Mouse (Mus musculus) lung, embryonic 14.5 days (tissue): ENCODE measurements around the gene Ccnd1. TPM values are rescaled to one million over a fixed set of nuclear protein-coding genes. Genes with fewer than 3 reads are reported as not detected.
"Not testable (repeated sequence)": the region's sequence is repeated elsewhere in the genome, so short reads cannot be mapped to it uniquely, and the experiment has no call there.

Experiments
- ATAC-seq: fragments of 200-750 bp; cut with Nextera tagmentation; 2 replicates; pipeline ENCODE4 v1.8.0; 2017; ENCODE audit warnings: mild to moderate bottlenecking, moderate TSS enrichment, moderate library complexity; ENCODE audit not compliant: insufficient read depth
- DNase-seq: peaks from one replicate; pipeline ENCODE4 v3.0.0-alpha.2; 2015
- H3K27ac ChIP-seq: fragments of 300-500 bp; sonication (generic); 2 replicates; pipeline ENCODE4 v1.5.1; 2014; ENCODE audit warnings: low read depth, mild to moderate bottlenecking, moderate library complexity
- H3K27me3 ChIP-seq: fragments of 300-500 bp; sonication (generic); 2 replicates; pipeline ENCODE4 v1.6.1; 2014; ENCODE audit warnings: low read length, control low read depth; ENCODE audit not compliant: insufficient read depth
- H3K36me3 ChIP-seq: fragments of 300-500 bp; sonication (generic); 2 replicates; pipeline ENCODE4 v1.6.1; 2014; ENCODE audit warnings: control low read depth; ENCODE audit not compliant: insufficient read depth
- H3K4me1 ChIP-seq: fragments of 300-500 bp; sonication (generic); 2 replicates; pipeline ENCODE4 v1.6.1; 2014; ENCODE audit warnings: antibody characterized with exemption, control low read depth; ENCODE audit not compliant: insufficient read depth
- H3K4me2 ChIP-seq: fragments of 300-500 bp; sonication (generic); 2 replicates; pipeline ENCODE4 v1.6.1; 2014; ENCODE audit warnings: mild to moderate bottlenecking
- H3K4me3 ChIP-seq: fragments of 300-500 bp; sonication (generic); 2 replicates; pipeline ENCODE4 v1.5.1; 2014; ENCODE audit warnings: low read depth, low read length
- H3K9ac ChIP-seq: fragments of 300-500 bp; sonication (generic); 2 replicates; pipeline ENCODE4 v1.6.1; 2014
- H3K9me3 ChIP-seq: fragments of 300-500 bp; sonication (generic); 2 replicates; pipeline ENCODE4 v1.6.1; 2016; ENCODE audit warnings: low read depth, low read length, control low read depth
- CTCF ChIP-seq: IDR thresholded peaks from 2 replicates; pipeline ENCODE4 v1.5.1; 2016; ENCODE audit warnings: antibody characterized with exemption, low read depth
- WGBS: fragments of 180-500 bp; shearing (Covaris S2); extraction: QIAGEN DNeasy Blood & Tissue Kit; methylation state at CpG from one replicate; pipeline ENCODE4 v1.1.7; 2014; 5-methylcytosine and 5-hydroxymethylcytosine counted together
- polyA plus RNA-seq: library from polyadenylated mRNA; unstranded; fragments of >200 nt; fragmentation: Nextera tagmentation; extraction: Ambion mirVana; gene quantifications from 2 replicates; pipeline ENCODE4 v1.2.1, GENCODE M21; 2014

The Ccnd1 gene
- polyA plus RNA-seq, 1 experiment from 2014 or later, result 154 TPM

DNA sequence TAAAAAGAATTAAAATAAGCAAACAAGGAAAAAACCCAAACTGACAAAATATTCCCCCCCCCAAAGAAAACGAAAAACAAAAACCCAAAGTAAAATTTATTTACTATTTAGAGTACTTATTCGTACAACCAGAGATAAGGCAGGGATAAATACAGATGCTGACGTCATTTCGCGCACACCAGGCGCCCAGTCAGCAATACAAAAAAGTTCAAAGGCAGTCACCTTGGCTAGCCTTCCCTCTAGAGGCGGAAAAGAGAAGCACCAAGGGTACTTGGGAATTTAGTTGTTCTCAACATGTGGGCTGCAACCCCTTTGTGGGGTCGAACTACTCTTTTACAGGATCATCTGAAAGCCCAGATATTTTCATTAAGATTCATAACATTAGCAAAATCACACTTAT lies 31.9 kb downstream of the Ccnd1 start:
- peak; percentile 63 for DNase-seq
- 10% methylated on average over 8 of the region's 8 CpGs for WGBS
- 0 out of 2 replicates have a peak, but pooled peaks cover 2% of the 10 kb centered on the region for H3K4me1 ChIP-seq

DNA sequence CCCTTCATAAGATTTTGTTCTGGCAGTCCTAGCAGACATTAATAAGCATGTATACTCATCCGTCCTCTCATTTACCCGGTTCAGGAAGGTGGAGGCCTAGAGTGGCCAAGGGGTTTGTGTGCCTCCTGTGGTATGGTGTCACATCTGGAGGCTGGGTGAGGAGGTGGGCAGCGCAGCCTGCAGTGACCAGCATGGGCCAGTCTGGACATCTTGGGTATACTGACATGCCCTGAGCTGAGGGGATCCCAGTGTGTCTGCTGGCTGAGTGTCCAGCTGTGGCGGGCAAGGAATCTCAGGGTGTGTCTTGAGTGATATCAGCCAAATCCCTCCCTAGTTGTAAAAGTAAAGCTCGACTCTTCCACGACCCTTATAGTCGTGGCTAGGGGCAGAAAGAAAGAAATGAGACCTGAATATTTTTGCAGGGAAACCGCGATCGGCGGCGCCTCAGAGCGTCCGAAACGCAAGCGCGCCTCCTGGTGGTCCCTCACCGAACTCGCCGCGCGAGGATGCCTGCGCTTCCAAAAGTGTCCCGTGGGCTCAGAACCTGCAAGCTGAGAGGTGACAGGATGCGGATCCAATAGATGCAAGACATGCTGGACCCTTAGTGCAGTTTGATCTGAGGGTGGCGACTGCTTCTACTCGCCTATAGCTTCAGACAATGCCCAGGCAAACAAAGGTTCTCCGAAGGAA lies 32.9 kb downstream of the Ccnd1 start:
- H3K36me3 ChIP-seq, result no peaks in the 10 kb centered on the region
- no peak overlapping the region for H3K27ac ChIP-seq
- H3K9ac ChIP-seq, result 0 out of 2 replicates have a peak overlapping the region, but pooled peaks have one; percentile 16
- H3K4me3 ChIP-seq, result peak overlapping the region; percentile 19; the same call in 1 of the 2 replicates
- 10% methylated on average over 28 of the region's 28 CpGs for WGBS
- peak; percentile 87 for TF ChIP-seq CTCF
- 0 out of 2 replicates have a peak, but pooled peaks cover 2% of the 10 kb centered on the region for H3K4me1 ChIP-seq
- peak; percentile 38; the same call in 1 of the 2 replicates for ATAC-seq
- no peaks in the 10 kb centered on the region for H3K9me3 ChIP-seq
- peak; percentile 87 for DNase-seq
- 0 out of 2 replicates have a peak, but pooled peaks cover 3% of the 10 kb centered on the region for H3K27me3 ChIP-seq
- peak overlapping the region; percentile 44 for H3K4me2 ChIP-seq

More for the DNA sequence above, 31.9 kb downstream of the Ccnd1 start:
- 0 out of 2 replicates have a peak, but pooled peaks cover 3% of the 10 kb centered on the region for H3K27me3 ChIP-seq
- H3K4me3 ChIP-seq, result no peak overlapping the region
- H3K4me2 ChIP-seq, result no peak overlapping the region
- no peaks in the 10 kb centered on the region for H3K36me3 ChIP-seq
- no peaks in the 10 kb centered on the region for H3K9me3 ChIP-seq
- no peak overlapping the region for H3K27ac ChIP-seq
- no peak overlapping the region for H3K9ac ChIP-seq
- peak; percentile 48 for TF ChIP-seq CTCF
- ATAC-seq, result no peak

DNA sequence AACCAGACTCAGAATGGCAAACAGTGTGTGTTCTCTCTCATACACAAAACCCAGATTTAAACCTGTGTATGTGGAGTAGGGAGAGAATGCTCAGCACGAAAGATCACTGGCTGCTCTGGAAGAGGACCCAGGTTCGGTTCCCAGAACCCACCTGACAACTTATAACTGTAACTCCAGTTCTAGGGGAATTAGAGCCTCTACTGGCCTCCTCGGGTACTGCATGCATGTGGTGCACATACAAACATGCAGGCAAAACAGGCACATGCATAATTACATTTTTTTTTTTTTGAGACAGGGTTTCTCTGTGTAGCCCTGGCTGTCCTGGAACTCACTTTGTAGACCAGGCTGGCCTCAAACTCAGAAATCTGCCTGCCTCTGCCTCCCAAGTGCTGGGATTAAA lies 34.2 kb downstream of the Ccnd1 start:
- H3K4me1 ChIP-seq, H3K9me3 ChIP-seq, H3K27ac ChIP-seq, ATAC-seq, H3K4me3 ChIP-seq, H3K9ac ChIP-seq, H3K27me3 ChIP-seq, H3K36me3 ChIP-seq, H3K4me2 ChIP-seq: not testable (repeated sequence)
- WGBS, result 94% methylated on average over 3 of the region's 3 CpGs
- peak; percentile 40; the same call in 1 of the 2 replicates for TF ChIP-seq CTCF
- peak; percentile 9 for DNase-seq

DNA sequence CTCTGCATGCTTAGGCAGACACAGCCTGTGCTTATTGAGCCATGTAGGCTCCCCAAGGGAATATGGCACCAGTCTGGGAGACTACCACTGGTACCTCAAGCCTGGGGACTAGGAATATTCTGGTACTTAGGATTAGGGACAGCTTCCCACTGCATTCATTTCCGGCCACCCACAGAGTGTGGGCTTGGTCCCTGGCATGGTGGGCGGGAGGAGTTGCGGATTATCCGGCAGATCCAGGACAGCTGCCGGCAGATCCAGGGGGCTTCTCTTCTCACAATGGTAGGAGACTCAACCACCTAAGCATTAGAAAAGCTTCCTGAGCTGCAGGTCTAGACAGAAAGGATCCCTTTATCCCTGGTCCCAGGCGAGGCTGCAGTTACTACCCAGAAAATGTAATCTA lies 41.2 kb downstream of the Ccnd1 start:
- no peak overlapping the region for H3K27ac ChIP-seq
- ATAC-seq (no peak), DNase-seq (no peak)
- H3K9me3 ChIP-seq, result no peaks in the 10 kb centered on the region
- no peak overlapping the region for H3K9ac ChIP-seq
- peaks cover 54% of the 10 kb centered on the region for H3K27me3 ChIP-seq
- H3K4me1 ChIP-seq, result peaks cover 4% of the 10 kb centered on the region; the same call in 1 of the 2 replicates
- no peak for TF ChIP-seq CTCF
- H3K36me3 ChIP-seq, result no peaks in the 10 kb centered on the region
- no peak overlapping the region for H3K4me2 ChIP-seq
- H3K4me3 ChIP-seq, result no peak overlapping the region
- 50% methylated on average over 6 of the region's 6 CpGs for WGBS

DNA sequence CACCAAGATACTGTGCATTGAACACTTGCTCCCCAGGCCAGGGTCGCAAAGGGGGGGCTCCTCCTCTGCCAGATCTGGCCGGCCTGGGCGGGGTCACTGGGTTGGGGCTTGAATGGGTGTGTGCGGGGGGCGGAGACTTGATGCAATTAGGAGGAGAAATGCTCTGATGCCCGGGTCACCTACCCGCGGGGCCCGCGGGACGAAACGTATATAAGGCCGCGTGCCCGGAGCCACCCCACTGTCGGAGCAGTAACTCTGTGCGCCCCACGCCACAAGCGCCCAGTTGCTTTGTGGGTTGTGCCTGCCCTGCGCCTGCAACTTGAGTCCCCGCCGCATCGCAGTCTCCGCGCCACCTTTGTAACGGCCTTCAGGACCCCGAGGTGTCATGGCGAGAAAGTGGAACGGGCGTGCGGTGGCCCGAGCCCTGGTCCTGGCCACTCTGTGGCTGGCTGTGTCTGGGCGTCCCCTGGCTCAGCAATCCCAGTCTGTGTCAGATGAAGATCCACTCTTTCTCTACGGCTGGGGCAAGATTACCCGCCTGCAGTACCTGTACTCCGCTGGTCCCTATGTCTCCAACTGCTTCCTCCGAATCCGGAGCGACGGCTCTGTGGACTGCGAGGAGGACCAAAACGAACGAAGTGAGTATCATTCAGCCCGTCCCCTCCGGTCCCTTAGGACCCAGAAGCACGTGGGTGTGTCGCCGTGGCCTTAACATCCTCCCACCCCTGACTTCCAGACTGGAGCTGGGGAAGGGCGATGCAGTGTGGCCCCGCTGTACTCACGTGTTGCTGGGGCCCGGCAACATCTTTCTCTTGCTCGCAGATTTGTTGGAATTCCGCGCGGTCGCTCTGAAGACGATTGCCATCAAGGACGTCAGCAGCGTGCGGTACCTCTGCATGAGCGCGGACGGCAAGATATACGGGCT lies 43.2 kb downstream of the Ccnd1 start, which contains the start of gene Fgf15:
Gene Fgf15, plus strand, starts transcription at position 238 of the 925 bp plus-strand sequence.
- H3K27me3 ChIP-seq, result peaks cover 54% of the 10 kb centered on the region
- WGBS, result 1% methylated on average over 65 of the region's 65 CpGs
- no peak; the same call in 1 of the 2 replicates for ATAC-seq

DNA sequence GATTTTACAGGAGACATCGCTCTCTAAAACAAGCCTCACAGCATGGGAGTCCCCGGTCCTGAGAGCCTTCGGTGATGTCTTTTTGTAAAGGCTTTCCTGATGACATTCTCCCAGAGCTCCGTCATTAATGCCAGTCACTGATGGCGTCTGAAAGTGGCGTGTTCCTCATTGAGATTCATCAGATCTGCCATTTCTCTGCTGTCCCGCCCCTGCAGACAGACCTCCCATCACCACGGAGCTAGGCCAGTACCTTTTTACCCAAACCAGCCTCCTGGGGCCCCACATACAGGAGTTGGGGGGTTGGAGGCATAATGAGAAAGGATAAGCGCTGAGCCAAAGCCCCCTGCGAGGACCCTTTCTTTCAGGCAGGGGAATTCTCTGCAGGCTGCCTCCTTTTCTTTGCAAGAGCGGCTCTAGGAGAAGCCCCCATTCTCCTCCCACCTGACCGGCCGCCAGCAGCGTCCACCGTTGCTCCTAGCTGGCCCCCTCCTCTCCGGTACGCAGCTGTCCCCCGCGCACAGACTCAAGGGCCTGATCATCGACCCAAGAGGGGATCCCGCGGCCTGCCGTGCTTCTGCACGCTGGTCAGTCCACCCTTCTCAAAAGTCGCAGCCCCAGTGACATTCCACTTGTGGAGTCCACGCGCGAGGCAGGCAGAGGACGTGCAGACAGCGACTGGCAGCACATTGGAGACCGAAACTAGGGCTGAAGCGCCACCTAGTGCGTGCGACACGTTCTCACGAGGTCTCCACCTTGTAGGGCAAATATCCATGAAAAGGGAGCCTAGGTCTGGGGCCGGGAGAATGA lies 44.2 kb downstream of the Ccnd1 start:
- Histone ChIP-seq H3K4me2 (peak overlapping the region; percentile 72), H3K36me3 (no peaks in the 10 kb centered on the region)

More for the DNA sequence above, 43.2 kb downstream of the Ccnd1 start, which contains the start of gene Fgf15:
- H3K9me3 ChIP-seq, result no peaks in the 10 kb centered on the region
- no peak within 1 kb of the TSS for H3K27ac ChIP-seq
- H3K4me3 ChIP-seq, result peak within 1 kb of the TSS; percentile 42
- peak within 1 kb of the TSS; percentile 34; the same call in 1 of the 2 replicates for H3K9ac ChIP-seq
- peak within 1 kb of the TSS; percentile 72 for H3K4me2 ChIP-seq
- H3K4me1 ChIP-seq, result peaks cover 4% of the 10 kb centered on the region; the same call in 1 of the 2 replicates
- TF ChIP-seq CTCF, result no peak
- DNase-seq, result peak; percentile 46
- no peaks in the 10 kb centered on the region for H3K36me3 ChIP-seq

More for the DNA sequence above, 44.2 kb downstream of the Ccnd1 start:
- Histone ChIP-seq H3K9ac (peak overlapping the region; percentile 34; the same call in 1 of the 2 replicates), H3K4me1 (peaks cover 4% of the 10 kb centered on the region; the same call in 1 of the 2 replicates), H3K27ac (no peak overlapping the region), H3K27me3 (peaks cover 54% of the 10 kb centered on the region), H3K4me3 (peak overlapping the region; percentile 42), H3K9me3 (no peaks in the 10 kb centered on the region)
- ATAC-seq (peak; percentile 67), DNase-seq (peak; percentile 92)
- TF ChIP-seq CTCF, result peak; percentile 91
- WGBS, result under 1% methylated on average over 37 of the region's 37 CpGs
